Mouse (Mus musculus): ENCODE measurements at regions not wholly inside any gene's neighbourhood (a gene's known extent, or its start where the extent isn't known, plus 50 kb on each side); places are given as distances from the start of the nearest gene placed in this dataset.

DNA sequence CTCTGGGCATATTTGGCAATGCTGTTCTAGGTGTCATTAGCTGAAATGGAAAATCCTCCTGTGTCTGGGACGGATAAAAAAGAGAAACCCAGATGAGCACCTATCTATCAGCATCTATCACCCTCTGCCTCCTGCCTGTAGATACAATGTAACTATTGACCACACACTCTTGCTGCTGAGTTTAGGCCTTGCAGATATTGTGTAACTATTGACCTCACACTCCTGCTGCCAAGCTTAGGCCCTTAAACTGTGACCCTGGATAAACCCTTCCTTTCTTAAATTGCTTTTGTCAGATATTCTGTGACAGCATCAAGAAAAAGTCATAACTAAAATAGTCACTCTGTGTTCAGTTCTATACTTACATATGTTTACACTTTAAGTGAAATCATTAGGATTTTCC, 81.9 kb upstream of the Nrp1 start:
- no peak for TF ChIP-seq CTCF (IDR thresholded peaks at IDR 0.05; ENCODE audit: control insufficient read depth, insufficient read depth, insufficient replicate concordance, low read depth, low read length)
- no peak for TF ChIP-seq POLR2A (IDR thresholded peaks at IDR 0.05; ENCODE audit: control insufficient read depth, low read depth, low read length)

Data from testis, adult 2 months (tissue).